Mouse (Mus musculus): ENCODE data around the gene Tmem138. TPM values are rescaled to one million over a fixed set of nuclear protein-coding genes. Genes with fewer than 3 reads are reported as not detected.

The Tmem138 gene
- polyA plus RNA-seq, 1 experiment from 2014 or later: 39.7 TPM

- no peaks in the 10 kb centered on the region for H3K9me3 ChIP-seq
- H3K36me3 ChIP-seq: peaks cover 18% of the 10 kb centered on the region
- H3K27ac ChIP-seq: peak overlapping the region; percentile 99
- WGBS: under 1% methylated on average over 19 of the region's 19 CpGs
- H3K4me3 ChIP-seq: peak overlapping the region; percentile 94
- peak overlapping the region; percentile 98 for H3K9ac ChIP-seq
- H3K27me3 ChIP-seq: no peaks in the 10 kb centered on the region
- peaks cover 29% of the 10 kb centered on the region for H3K4me1 ChIP-seq
- peak overlapping the region; percentile 74 for H3K4me2 ChIP-seq (replicated peaks)
- ATAC-seq (ENCODE audit: low FRiP score, low read depth): no peak
Measured at GRCm38 (mm10) chr19:10524784-10525105, 52.4 kb downstream of the Tmem138 start.

DNA sequence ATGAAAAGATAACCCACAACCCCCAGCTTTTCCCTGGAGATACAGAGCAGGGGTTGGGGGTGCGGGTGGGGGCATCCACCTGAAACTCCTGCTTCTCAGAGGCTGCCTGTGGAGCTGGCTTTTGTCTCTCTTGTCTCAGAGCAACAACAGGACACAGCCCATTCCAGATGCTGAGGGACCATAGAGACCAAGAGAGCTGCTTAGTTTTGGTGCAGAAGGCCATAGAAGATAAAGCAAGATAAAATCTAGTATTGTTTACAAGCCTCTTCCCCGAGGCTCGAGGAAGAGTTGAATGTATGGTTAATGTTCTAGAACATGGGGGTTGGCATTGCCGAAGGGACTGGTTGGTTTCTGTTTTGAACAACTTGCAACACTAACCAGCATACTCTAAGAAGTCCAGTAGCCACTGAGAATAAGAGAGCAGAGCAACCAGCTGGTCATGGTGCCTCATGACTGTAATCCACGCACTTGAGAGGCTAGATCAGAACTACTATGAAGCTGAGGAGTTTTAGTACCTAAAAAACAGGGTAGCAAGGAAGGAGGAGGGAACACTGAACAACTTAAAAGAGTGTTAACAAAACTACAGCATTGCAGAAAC lies 53.6 kb downstream of the Tmem138 start:
- Histone ChIP-seq H3K4me3 (peak overlapping the region; percentile 94; the same call in 1 of the 2 replicates), H3K4me1 (peaks cover 29% of the 10 kb centered on the region), H3K36me3 (peaks cover 10% of the 10 kb centered on the region), H3K9me3 (no peaks in the 10 kb centered on the region), H3K4me2 (replicated peaks) (peak overlapping the region; percentile 36), H3K27ac (no peak overlapping the region), H3K9ac (peak overlapping the region; percentile 40; the same call in 1 of the 2 replicates), H3K27me3 (no peaks in the 10 kb centered on the region)
- no peak for ATAC-seq (ENCODE audit: low FRiP score, low read depth)
- WGBS: 90% methylated on average over 5 of the region's 5 CpGs

- H3K27ac ChIP-seq: no peak overlapping the region
- 79% methylated on average over 1 of the region's 1 CpGs for WGBS
- H3K4me1 ChIP-seq: peaks cover 18% of the 10 kb centered on the region
- no peaks in the 10 kb centered on the region for H3K27me3 ChIP-seq
- ATAC-seq (ENCODE audit: low FRiP score, low read depth): no peak
- H3K9me3 ChIP-seq: no peaks in the 10 kb centered on the region
- H3K9ac ChIP-seq: no peak overlapping the region
- H3K4me3 ChIP-seq: no peak overlapping the region
- peaks cover 11% of the 10 kb centered on the region for H3K36me3 ChIP-seq
- no peak overlapping the region for H3K4me2 ChIP-seq (replicated peaks)
Measured at GRCm38 (mm10) chr19:10521926-10522325, 55.2 kb downstream of the Tmem138 start.

Other genes starting within 250 kb of the Tmem138 start
- gene Syt7, start 188.3 kb downstream of the Tmem138 start, polyA plus RNA-seq (2015; fragmentation: Nextera tagmentation; extraction: Ambion mirVana): 0.69 and 1.1 TPM in 2 replicates
- gene Lrrc10b, start 119.9 kb downstream of the Tmem138 start, polyA plus RNA-seq (2015; fragmentation: Nextera tagmentation; extraction: Ambion mirVana): 0.25 and 0.37 TPM in 2 replicates
- gene Ppp1r32, start 94.4 kb downstream of the Tmem138 start, polyA plus RNA-seq (2015; fragmentation: Nextera tagmentation; extraction: Ambion mirVana): not detected in 2 replicates
- 48.5 and 51.4 TPM in 2 replicates for gene Cpsf7, start 52.1 kb downstream of the Tmem138 start, polyA plus RNA-seq (2015; fragmentation: Nextera tagmentation; extraction: Ambion mirVana)
- gene Sdhaf2, start 51.2 kb downstream of the Tmem138 start, polyA plus RNA-seq (2015; fragmentation: Nextera tagmentation; extraction: Ambion mirVana): 60.4 and 66.2 TPM in 2 replicates
- 57.2 and 62.8 TPM in 2 replicates for gene Tmem216, start 21.1 kb downstream of the Tmem138 start, polyA plus RNA-seq (2015; fragmentation: Nextera tagmentation; extraction: Ambion mirVana)
- 15.9 and 19.3 TPM in 2 replicates for gene Cyb561a3, start 190 bp downstream of the Tmem138 start, polyA plus RNA-seq (2015; fragmentation: Nextera tagmentation; extraction: Ambion mirVana)
- gene Ddb1, start 28.0 kb upstream of the Tmem138 start, polyA plus RNA-seq (2015; fragmentation: Nextera tagmentation; extraction: Ambion mirVana): 400 and 416 TPM in 2 replicates
- gene Tkfc, start 28.3 kb upstream of the Tmem138 start, polyA plus RNA-seq (2015; fragmentation: Nextera tagmentation; extraction: Ambion mirVana): 15.2 and 15.7 TPM in 2 replicates
- 4.2 and 4.7 TPM in 2 replicates for gene Vwce, start 56.9 kb upstream of the Tmem138 start, polyA plus RNA-seq (2015; fragmentation: Nextera tagmentation; extraction: Ambion mirVana)
- gene Pga5, start 100.7 kb upstream of the Tmem138 start, polyA plus RNA-seq (2015; fragmentation: Nextera tagmentation; extraction: Ambion mirVana): 0.10 TPM in 1 of 2 replicates, not detected in the other
- 38.3 and 40.9 TPM in 2 replicates for gene Vps37c, start 111.4 kb upstream of the Tmem138 start, polyA plus RNA-seq (2015; fragmentation: Nextera tagmentation; extraction: Ambion mirVana)
- 0.08 and 0.19 TPM in 2 replicates for gene Cd5, start 161.6 kb upstream of the Tmem138 start, polyA plus RNA-seq (2015; fragmentation: Nextera tagmentation; extraction: Ambion mirVana)